Mouse (Mus musculus) heart, embryonic 16.5 days (tissue): ENCODE measurements around the gene Rnf224. TPM values are rescaled to one million over a fixed set of nuclear protein-coding genes. Genes with fewer than 3 reads are reported as not detected.

Source experiments
- ATAC-seq: fragments of 200-750 bp; cut with Nextera tagmentation; replicated peaks from 2 replicates; pipeline ENCODE4 v1.8.0; 2017; ENCODE audit warnings: moderate number of reproducible peaks; ENCODE audit not compliant: insufficient read depth, low FRiP score; ENCODE audit errors: extremely low read depth
- H3K27ac ChIP-seq: fragments of 300-500 bp; sonication (generic); 2 replicates; pipeline ENCODE4 v1.5.1; 2014; ENCODE audit warnings: mild to moderate bottlenecking, low read length, control low read depth, moderate library complexity
- H3K27me3 ChIP-seq: fragments of 300-500 bp; sonication (generic); 2 replicates; pipeline ENCODE4 v1.6.1; 2014; ENCODE audit warnings: low read length, mixed read lengths; ENCODE audit not compliant: control insufficient read depth, insufficient read depth
- H3K36me3 ChIP-seq: fragments of 300-500 bp; sonication (generic); 2 replicates; pipeline ENCODE4 v1.6.1; 2014; ENCODE audit not compliant: control insufficient read depth, insufficient read depth
- H3K4me1 ChIP-seq: fragments of 300-500 bp; sonication (generic); 2 replicates; pipeline ENCODE4 v1.6.1; 2014; ENCODE audit warnings: low read length, mixed read lengths; ENCODE audit not compliant: control insufficient read depth, insufficient read depth
- H3K4me2 ChIP-seq: fragments of 300-500 bp; sonication (generic); 2 replicates; pipeline ENCODE4 v1.6.1; 2014; ENCODE audit warnings: low read depth, mild to moderate bottlenecking, control low read depth, low read length
- H3K4me3 ChIP-seq: fragments of 300-500 bp; sonication (generic); 2 replicates; pipeline ENCODE4 v1.5.1; 2014; ENCODE audit warnings: mild to moderate bottlenecking, control low read depth, low read length
- H3K9ac ChIP-seq: fragments of 300-500 bp; sonication (generic); 2 replicates; pipeline ENCODE4 v1.6.1; 2014; ENCODE audit warnings: low read length, control low read depth
- H3K9me3 ChIP-seq: fragments of 300-500 bp; sonication (generic); replicated peaks from 2 replicates; pipeline ENCODE4 v1.6.1; 2016; ENCODE audit warnings: low read length; ENCODE audit not compliant: control insufficient read depth
- WGBS: fragments of 180-500 bp; shearing (Covaris S2); extraction: QIAGEN DNeasy Blood & Tissue Kit; methylation state at CpG from one replicate; pipeline ENCODE4 v1.1.7; 2014; 5-methylcytosine and 5-hydroxymethylcytosine counted together
- polyA plus RNA-seq: library from polyadenylated mRNA; unstranded; fragments of >200 nt; fragmentation: Nextera tagmentation; extraction: Ambion mirVana; gene quantifications from 2 replicates; pipeline ENCODE4 v1.2.1, GENCODE M21; 2015

The Rnf224 gene
- polyA plus RNA-seq, 1 experiment from 2014 or later, result not detected

- peak overlapping the region; percentile 65 for H3K4me2 ChIP-seq
- peak overlapping the region; percentile 81 for H3K9ac ChIP-seq
- peak overlapping the region; percentile 80 for H3K4me3 ChIP-seq
- H3K27ac ChIP-seq, result peak overlapping the region; percentile 99
- H3K27me3 ChIP-seq, result no peaks in the 10 kb centered on the region
- peak; percentile 93 for ATAC-seq
- peaks cover 7% of the 10 kb centered on the region; the same call in 1 of the 2 replicates for H3K36me3 ChIP-seq
- 2% methylated on average over 41 of the region's 41 CpGs for WGBS
- no peaks in the 10 kb centered on the region for H3K9me3 ChIP-seq
- peaks cover 12% of the 10 kb centered on the region for H3K4me1 ChIP-seq
These were observed 11.5 kb downstream of the Rnf224 start for GRCm38 (mm10) chr2:25224766-25225752.

DNA sequence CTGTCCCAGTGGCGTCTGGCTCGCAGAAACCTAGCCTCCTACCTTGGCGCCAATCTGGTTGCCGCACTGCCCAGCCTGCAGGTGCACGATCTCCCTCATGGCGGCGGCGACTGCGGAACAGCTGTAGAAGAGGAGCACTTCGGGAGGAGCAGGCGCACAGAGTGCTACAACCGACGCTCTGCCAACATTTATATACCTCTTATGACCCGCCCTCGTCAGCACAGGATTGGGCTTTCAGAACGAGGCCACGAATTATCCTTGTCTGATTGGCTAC, 12.2 kb downstream of the Rnf224 start, which contains the start of gene Tubb4b:
TSS of gene Tubb4b (minus strand) at position 211 of the 274 bp plus-strand sequence.
- WGBS, result under 1% methylated on average over 17 of the region's 17 CpGs
- Histone ChIP-seq H3K27ac (peak within 1 kb of the TSS; percentile 99), H3K4me3 (peak within 1 kb of the TSS; percentile 80), H3K27me3 (no peaks in the 10 kb centered on the region), H3K4me2 (peak within 1 kb of the TSS; percentile 98), H3K9me3 (no peaks in the 10 kb centered on the region), H3K9ac (peak within 1 kb of the TSS; percentile 89), H3K36me3 (peaks cover 7% of the 10 kb centered on the region; the same call in 1 of the 2 replicates), H3K4me1 (peaks cover 12% of the 10 kb centered on the region)
- ATAC-seq, result no peak

DNA sequence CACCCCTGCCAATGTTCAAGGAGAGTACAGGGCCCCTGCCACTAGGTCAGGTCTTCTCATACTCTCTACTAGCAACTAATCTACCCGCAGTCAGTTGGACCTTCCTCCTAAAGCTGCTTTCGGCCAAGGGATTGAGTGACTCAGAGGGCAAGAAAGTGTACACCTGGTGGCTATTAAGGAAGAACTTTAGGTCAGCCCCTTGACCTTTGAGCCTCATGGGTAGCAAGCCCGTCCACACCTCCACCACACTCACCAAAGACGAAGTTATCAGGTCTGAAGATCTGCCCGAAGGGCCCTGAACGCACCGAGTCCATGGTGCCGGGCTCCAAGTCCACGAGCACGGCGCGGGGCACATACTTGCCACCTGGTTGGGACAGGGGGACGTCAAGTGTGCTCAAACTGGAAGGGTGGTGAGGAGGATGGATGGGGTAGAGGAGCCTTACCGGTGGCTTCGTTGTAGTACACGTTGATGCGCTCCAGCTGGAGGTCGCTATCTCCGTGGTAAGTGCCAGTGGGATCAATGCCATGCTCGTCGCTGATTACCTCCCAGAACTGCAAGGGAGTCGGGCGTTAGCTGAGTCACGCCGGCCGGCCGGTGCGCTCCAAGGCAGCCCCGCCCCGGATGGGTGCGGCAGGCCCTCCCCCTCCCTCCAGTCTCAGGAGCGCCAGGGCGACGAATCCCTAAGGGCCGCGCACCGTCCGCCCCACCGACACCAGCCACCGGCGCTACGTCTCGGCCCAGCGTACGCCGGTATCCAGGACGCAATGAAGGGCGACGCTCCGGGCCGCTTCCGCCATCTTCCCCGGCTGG, 12.7 kb downstream of the Rnf224 start:
- no peaks in the 10 kb centered on the region for H3K9me3 ChIP-seq
- H3K4me1 ChIP-seq, result peaks cover 12% of the 10 kb centered on the region
- peaks cover 7% of the 10 kb centered on the region; the same call in 1 of the 2 replicates for H3K36me3 ChIP-seq
- no peaks in the 10 kb centered on the region for H3K27me3 ChIP-seq
- peak overlapping the region; percentile 80 for H3K4me3 ChIP-seq
- peak overlapping the region; percentile 89 for H3K9ac ChIP-seq
- peak overlapping the region; percentile 98 for H3K4me2 ChIP-seq
- WGBS, result 1% methylated on average over 52 of the region's 53 CpGs
- peak; percentile 33 for ATAC-seq
- H3K27ac ChIP-seq, result peak overlapping the region; percentile 94

- Histone ChIP-seq H3K9me3 (no peaks in the 10 kb centered on the region), H3K9ac (no peak overlapping the region), H3K4me2 (no peak overlapping the region), H3K27me3 (no peaks in the 10 kb centered on the region), H3K36me3 (peaks cover 7% of the 10 kb centered on the region; the same call in 1 of the 2 replicates), H3K4me3 (no peak overlapping the region), H3K27ac (no peak overlapping the region), H3K4me1 (peaks cover 12% of the 10 kb centered on the region)
- 70% methylated on average over 5 of the region's 5 CpGs for WGBS
- ATAC-seq, result no peak
These were observed 15.2 kb downstream of the Rnf224 start for GRCm38 (mm10) chr2:25221331-25221772.

DNA sequence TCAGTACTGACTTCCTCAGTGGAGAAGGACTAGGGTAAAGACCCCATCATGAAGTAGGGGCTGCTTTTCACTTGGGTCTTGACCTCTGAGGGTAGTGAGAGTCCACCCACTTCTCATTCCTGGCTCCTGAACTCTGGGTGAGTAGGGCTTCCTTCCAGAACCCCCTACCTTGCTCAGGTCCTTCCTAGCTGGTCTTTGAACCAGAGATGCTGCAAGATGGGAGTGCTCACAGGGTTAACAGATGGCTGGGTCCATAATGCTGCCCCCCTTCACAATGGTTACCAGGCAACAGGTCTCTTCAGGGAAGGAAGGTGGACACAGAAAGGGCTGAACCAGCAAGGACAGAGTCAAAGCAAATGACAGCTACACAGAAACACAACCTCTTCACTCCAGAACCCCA, 18.1 kb downstream of the Rnf224 start, which contains the start of gene Fam166a:
TSS of gene Fam166a (plus strand) at position 301 of the 400 bp plus-strand sequence.
- Histone ChIP-seq H3K4me3 (no peak within 1 kb of the TSS), H3K36me3 (peaks cover 7% of the 10 kb centered on the region; the same call in 1 of the 2 replicates), H3K27ac (no peak within 1 kb of the TSS), H3K4me1 (peaks cover 4% of the 10 kb centered on the region), H3K9me3 (no peaks in the 10 kb centered on the region), H3K4me2 (no peak within 1 kb of the TSS), H3K27me3 (no peaks in the 10 kb centered on the region), H3K9ac (no peak within 1 kb of the TSS)
- no peak for ATAC-seq

- Histone ChIP-seq H3K4me3 (no peak overlapping the region), H3K9ac (no peak overlapping the region), H3K4me1 (no peaks in the 10 kb centered on the region), H3K9me3 (no peaks in the 10 kb centered on the region), H3K4me2 (no peak overlapping the region), H3K27me3 (no peaks in the 10 kb centered on the region), H3K27ac (no peak overlapping the region), H3K36me3 (peaks cover 5% of the 10 kb centered on the region; the same call in 1 of the 2 replicates)
- 57% methylated on average over 2 of the region's 2 CpGs for WGBS
- no peak for ATAC-seq
These were observed 18.9 kb downstream of the Rnf224 start for GRCm38 (mm10) chr2:25217666-25218065.

GRCm38 (mm10) chr2:25214444-25214843, 22.1 kb downstream of the Rnf224 start, which contains the start of gene Stpg3:
TSS of gene Stpg3 (minus strand) at chr2:25214637.
- WGBS, result 72% methylated on average over 3 of the region's 3 CpGs
- Histone ChIP-seq H3K36me3 (no peaks in the 10 kb centered on the region), H3K9me3 (no peaks in the 10 kb centered on the region), H3K4me3 (no peak within 1 kb of the TSS), H3K27me3 (no peaks in the 10 kb centered on the region), H3K4me2 (no peak within 1 kb of the TSS), H3K9ac (no peak within 1 kb of the TSS), H3K4me1 (peaks cover 10% of the 10 kb centered on the region), H3K27ac (no peak within 1 kb of the TSS)
- no peak for ATAC-seq

GRCm38 (mm10) chr2:25213266-25213865, 23.2 kb downstream of the Rnf224 start:
- no peak overlapping the region for H3K4me3 ChIP-seq
- H3K27me3 ChIP-seq, result no peaks in the 10 kb centered on the region
- no peak overlapping the region for H3K27ac ChIP-seq
- no peak overlapping the region for H3K9ac ChIP-seq
- ATAC-seq, result no peak
- 63% methylated on average over 23 of the region's 23 CpGs for WGBS
- no peaks in the 10 kb centered on the region for H3K9me3 ChIP-seq
- H3K36me3 ChIP-seq, result no peaks in the 10 kb centered on the region
- no peak overlapping the region for H3K4me2 ChIP-seq
- H3K4me1 ChIP-seq, result peaks cover 10% of the 10 kb centered on the region
